In genomic region chr6:73267738-73268311, GRCm38 (mm10) we compare ENCODE assay signal across 25 mouse cellular contexts. TPM values are rescaled to one million over a fixed set of nuclear protein-coding genes. Genes with fewer than 3 reads are reported as not detected.
"Had no signal": no experiment of that assay in that cellular context is flagged by ENCODE, and none has a peak within 500 bp of the region (broad histone marks: within the 10 kb centered on the region; RNA-seq: fewer than 3 reads in every experiment).

No protein-coding gene starts in this region.

- H3K9me3 ChIP-seq: heart, embryonic 13.5 days; heart, embryonic 15.5 days; hindbrain, embryonic 10.5 days; hindbrain, embryonic 12.5 days; limb, embryonic 13.5 days; limb, embryonic 15.5 days; liver, embryonic 12.5 days had no signal

- H3K4me3 ChIP-seq: gastrocnemius, adult 2 months; heart, embryonic 13.5 days; heart, embryonic 15.5 days; hindbrain, embryonic 10.5 days; hindbrain, embryonic 12.5 days; limb, embryonic 13.5 days; limb, embryonic 15.5 days; liver, embryonic 12.5 days had no signal

- H3K9ac ChIP-seq: heart, embryonic 13.5 days; heart, embryonic 15.5 days; hindbrain, embryonic 12.5 days; hindbrain, embryonic 14.5 days; limb, embryonic 13.5 days; limb, embryonic 15.5 days; liver, embryonic 12.5 days; liver, embryonic 14.5 days had no signal

- H3K27ac ChIP-seq: gastrocnemius, adult 2 months; heart, embryonic 13.5 days; heart, embryonic 15.5 days; hindbrain, embryonic 10.5 days; hindbrain, embryonic 12.5 days; hindbrain, embryonic 14.5 days; kidney, postnatal 0 days; limb, embryonic 13.5 days; limb, embryonic 15.5 days; liver, embryonic 12.5 days; liver, embryonic 14.5 days had no signal

- H3K27me3 ChIP-seq: heart, embryonic 13.5 days; heart, embryonic 15.5 days; hindbrain, embryonic 12.5 days; limb, embryonic 13.5 days; limb, embryonic 15.5 days; liver, embryonic 12.5 days had no signal

- H3K4me2 ChIP-seq: heart, embryonic 11.5 days; heart, embryonic 13.5 days; heart, embryonic 15.5 days; hindbrain, embryonic 12.5 days; hindbrain, embryonic 14.5 days; limb, embryonic 13.5 days; limb, embryonic 15.5 days; liver, embryonic 12.5 days had no signal

- DNase-seq: gastrocnemius, adult 2 months; gastrocnemius, postnatal 10 days; gastrocnemius, postnatal 25 days; heart, postnatal 4 days; kidney, adult 11 months; kidney, adult 8-10 months; kidney, postnatal 14 days; layer of hippocampus, adult 9-11 months; layer of hippocampus, postnatal 36 days; left cerebral cortex, postnatal 4 days; lung, adult 18-20 months had no signal

- H3K4me1 ChIP-seq: heart, embryonic 15.5 days; hindbrain, embryonic 12.5 days; limb, embryonic 13.5 days; limb, embryonic 15.5 days; liver, embryonic 12.5 days had no signal

- ATAC-seq: hindbrain, embryonic 16.5 days; liver, embryonic 12.5 days had no signal

RNA-seq across cellular contexts. Expression of gene Dnah6, which starts 46.4 kb away (rescaled TPM):
- total RNA-seq: granulocyte monocyte progenitor cell, adult 5-6 weeks; liver, adult 2 months had no signal
- polyA plus RNA-seq: liver, adult 2 months had no signal
